Comparison of ENCODE assay signal across 18 mouse cellular contexts in the genomic region with DNA sequence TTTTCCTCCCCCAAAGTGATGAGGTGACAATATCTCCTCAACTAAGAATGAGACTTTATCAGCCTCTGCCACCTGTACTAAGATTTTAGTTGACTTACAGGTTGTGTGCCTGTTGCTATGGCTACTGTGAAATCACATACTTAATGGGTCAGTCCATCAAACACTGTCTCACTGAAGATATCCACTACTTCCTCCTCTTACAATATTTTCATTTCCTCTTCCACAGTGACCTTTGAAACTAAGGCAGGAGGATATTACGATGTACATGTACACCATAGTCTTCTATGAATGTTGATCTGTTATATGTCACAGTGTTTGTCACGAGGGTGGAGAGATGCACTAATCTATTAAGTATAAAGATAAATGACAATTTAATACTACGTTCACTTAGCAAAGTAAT.
DNase-seq lines count a peak whose midpoint lies in the region; ATAC-seq and TF ChIP-seq lines count a peak whose summit lies in the region.
"Had no signal": no experiment of that assay in that cellular context is flagged by ENCODE, and none has a peak within 500 bp of the region (broad histone marks: within the 10 kb centered on the region; RNA-seq: fewer than 3 reads in every experiment).

No protein-coding gene starts in this region.

- H3K4me3 ChIP-seq in liver, adult 2 months (ENCODE audit: insufficient read depth, low read depth, low read length), result no peak overlapping the region
- no peak overlapping the region for H3K4me3 ChIP-seq in midbrain, embryonic 11.5 days (ENCODE audit: low read depth, low read length)
- H3K4me3 ChIP-seq: embryonic facial prominence, embryonic 10.5 days; embryonic facial prominence, embryonic 12.5 days; forebrain, embryonic 13.5 days; forebrain, embryonic 15.5 days had no signal

- peak; percentile 62 for ATAC-seq in megakaryocyte, adult 5-6 weeks (ENCODE audit: poor library complexity, severe bottlenecking)
- ATAC-seq in monocyte, adult 5-6 weeks (replicated peaks; ENCODE audit: insufficient number of reproducible peaks, low FRiP score, low TSS enrichment, poor library complexity, severe bottlenecking), result peak; percentile 66
- ATAC-seq in midbrain, embryonic 11.5 days (ENCODE audit: low FRiP score), result no peak
- ATAC-seq: forebrain, embryonic 13.5 days; forebrain, embryonic 15.5 days had no signal

- TF ChIP-seq POLR2A in liver, adult 2 months (IDR thresholded peaks at IDR 0.05; ENCODE audit: extremely low read depth, insufficient read depth, low read length), result no peak

- TF ChIP-seq CTCF in liver, adult 2 months (IDR thresholded peaks at IDR 0.05; ENCODE audit: low read depth, low read length), result no peak

- H3K79me2 ChIP-seq in liver, adult 2 months (ENCODE audit: control insufficient read depth, insufficient read depth, low read length), result no peaks in the 10 kb centered on the region

- no peaks in the 10 kb centered on the region for H3K9me3 ChIP-seq in midbrain, embryonic 11.5 days (ENCODE audit: control insufficient read depth, low read length)
- H3K9me3 ChIP-seq: embryonic facial prominence, embryonic 10.5 days; embryonic facial prominence, embryonic 12.5 days; forebrain, embryonic 13.5 days; forebrain, embryonic 15.5 days had no signal

- H3K4me2 ChIP-seq in midbrain, embryonic 11.5 days, result no peak overlapping the region
- H3K4me2 ChIP-seq: embryonic facial prominence, embryonic 12.5 days; forebrain, embryonic 13.5 days; forebrain, embryonic 15.5 days had no signal

- H3K36me3 ChIP-seq in liver, adult 2 months (ENCODE audit: control insufficient read depth, insufficient read depth, low read length), result no peaks in the 10 kb centered on the region
- no peaks in the 10 kb centered on the region for H3K36me3 ChIP-seq in midbrain, embryonic 11.5 days (ENCODE audit: control insufficient read depth, insufficient read depth, low read length)
- H3K36me3 ChIP-seq: embryonic facial prominence, embryonic 10.5 days; embryonic facial prominence, embryonic 12.5 days; forebrain, embryonic 15.5 days had no signal

- H3K27me3 ChIP-seq in liver, adult 2 months (ENCODE audit: control insufficient read depth, insufficient read depth, low read length), result no peaks in the 10 kb centered on the region
- no peaks in the 10 kb centered on the region for H3K27me3 ChIP-seq in midbrain, embryonic 11.5 days (ENCODE audit: control insufficient read depth, insufficient read depth, low read length)
- H3K27me3 ChIP-seq: embryonic facial prominence, embryonic 12.5 days; forebrain, embryonic 13.5 days; forebrain, embryonic 15.5 days had no signal

- DNase-seq in liver, adult 2 months (ENCODE audit: extremely low read depth, low read depth, low spot score), result peak; percentile 3
- no peak for DNase-seq in liver
- no peak for DNase-seq in midbrain, embryonic 11.5 days (ENCODE audit: low spot score, missing footprints)
- no peak for DNase-seq in layer of hippocampus, postnatal 36 days
- DNase-seq: adrenal gland, adult 2 months; adrenal gland, postnatal 10 days; adrenal gland, postnatal 25 days; cerebellum, adult 11-12 months; cerebellum, adult 2 months; cerebellum, adult 9-10 months; cerebellum, postnatal 10 days; cerebellum, postnatal 25 days had no signal

- no peak overlapping the region for H3K9ac ChIP-seq in liver, adult 2 months (ENCODE audit: low read depth, low read length)
- no peak overlapping the region for H3K9ac ChIP-seq in midbrain, embryonic 11.5 days (ENCODE audit: low read length)
- H3K9ac ChIP-seq: embryonic facial prominence, embryonic 12.5 days; forebrain, embryonic 13.5 days; forebrain, embryonic 15.5 days had no signal

- 71% methylated on average over 3 of the region's 3 CpGs for WGBS in liver, adult 2 months
- 92% methylated on average over 3 of the region's 3 CpGs for WGBS in midbrain, embryonic 11.5 days

- no peaks in the 10 kb centered on the region for H3K4me1 ChIP-seq in liver, adult 2 months (ENCODE audit: control insufficient read depth, insufficient read depth, low read length)
- H3K4me1 ChIP-seq in midbrain, embryonic 11.5 days (ENCODE audit: control insufficient read depth, insufficient read depth, low read length), result no peaks in the 10 kb centered on the region
- H3K4me1 ChIP-seq: embryonic facial prominence, embryonic 10.5 days; embryonic facial prominence, embryonic 12.5 days; forebrain, embryonic 13.5 days; forebrain, embryonic 15.5 days had no signal

- H3K27ac ChIP-seq in liver, adult 2 months (replicated peaks; ENCODE audit: insufficient read depth, low read depth, low read length), result no peak overlapping the region
- H3K27ac ChIP-seq in midbrain, embryonic 11.5 days (ENCODE audit: low read depth, low read length), result no peak overlapping the region
- H3K27ac ChIP-seq: embryonic facial prominence, embryonic 10.5 days; embryonic facial prominence, embryonic 12.5 days; forebrain, embryonic 13.5 days; forebrain, embryonic 15.5 days had no signal
